Mouse (Mus musculus) liver, postnatal 0 days (tissue): ENCODE data around the gene Plekha7.

Source experiments
- CTCF ChIP-seq: sonication (generic); IDR thresholded peaks from 2 replicates; pipeline ENCODE4 v1.5.1; 2016; ENCODE audit warnings: antibody characterized with exemption, low read depth
- EP300 ChIP-seq: IDR thresholded peaks from 2 replicates; pipeline ENCODE4 v1.6.1; 2016; ENCODE audit warnings: antibody characterized with exemption, low read depth, mild to moderate bottlenecking

DNA sequence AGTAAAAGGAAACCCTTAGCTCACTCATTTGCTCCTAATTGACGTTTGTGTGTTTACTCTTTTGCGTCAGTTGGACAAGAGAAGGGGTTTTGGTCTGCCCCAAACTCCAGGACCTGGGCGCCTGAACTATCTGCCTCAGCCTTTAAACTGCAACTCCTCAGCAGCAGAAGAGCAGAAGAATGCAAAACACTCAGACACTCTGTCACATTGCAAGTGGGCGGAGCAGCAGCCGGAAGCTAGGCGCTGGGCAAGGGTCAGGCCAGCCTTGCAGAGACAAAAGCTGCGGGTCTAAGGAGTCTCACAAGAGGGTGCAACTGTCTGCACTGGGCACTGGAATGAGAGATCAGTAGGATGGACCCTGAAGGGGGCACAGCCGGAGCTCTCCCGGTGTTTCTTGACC is 1.3 kb upstream of the Plekha7 start:
- TF ChIP-seq CTCF (no peak), EP300 (no peak)
